Mouse (Mus musculus): ENCODE data around the gene Gm37240. TPM values are rescaled to one million over a fixed set of nuclear protein-coding genes. Genes with fewer than 3 reads are reported as not detected.

The Gm37240 gene
- polyA plus RNA-seq, 1 experiment from 2014 or later: 0.67 TPM

DNA sequence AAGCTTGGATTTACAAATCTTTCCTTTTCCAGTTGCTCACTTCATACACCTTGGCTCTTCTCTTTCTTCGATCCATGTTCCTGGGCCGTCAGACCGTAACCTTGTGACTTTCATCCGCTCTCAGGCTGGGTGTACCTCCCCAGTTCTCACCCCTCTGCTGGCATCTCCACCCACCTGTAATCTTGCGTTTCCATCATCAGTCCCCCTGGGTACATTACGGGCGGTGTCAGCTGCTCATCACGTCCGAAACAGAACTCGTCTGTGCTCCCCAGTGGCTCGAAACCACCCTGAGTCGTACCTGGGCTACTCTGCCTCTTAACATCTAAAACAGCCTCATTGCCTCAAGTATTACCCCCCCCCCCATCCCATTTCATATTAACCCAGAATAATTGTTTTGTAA lies 1215.2 kb downstream of the Gm37240 start:
- Histone ChIP-seq H3K4me2 (no peak overlapping the region), H3K36me3 (ENCODE audit: control insufficient read depth, insufficient read depth, low read length) (no peaks in the 10 kb centered on the region), H3K27ac (ENCODE audit: low read depth, low read length) (no peak overlapping the region), H3K4me3 (ENCODE audit: low read depth, low read length) (no peak overlapping the region), H3K9ac (ENCODE audit: low read length) (no peak overlapping the region), H3K9me3 (ENCODE audit: control insufficient read depth, low read length) (no peaks in the 10 kb centered on the region), H3K4me1 (ENCODE audit: control insufficient read depth, insufficient read depth, low read length) (no peaks in the 10 kb centered on the region), H3K27me3 (ENCODE audit: control insufficient read depth, insufficient read depth, low read length) (peaks cover 10% of the 10 kb centered on the region)
- WGBS: 93% methylated on average over 12 of the region's 12 CpGs
- ATAC-seq (ENCODE audit: low FRiP score) (no peak), DNase-seq (ENCODE audit: low spot score, missing footprints) (no peak)

DNA sequence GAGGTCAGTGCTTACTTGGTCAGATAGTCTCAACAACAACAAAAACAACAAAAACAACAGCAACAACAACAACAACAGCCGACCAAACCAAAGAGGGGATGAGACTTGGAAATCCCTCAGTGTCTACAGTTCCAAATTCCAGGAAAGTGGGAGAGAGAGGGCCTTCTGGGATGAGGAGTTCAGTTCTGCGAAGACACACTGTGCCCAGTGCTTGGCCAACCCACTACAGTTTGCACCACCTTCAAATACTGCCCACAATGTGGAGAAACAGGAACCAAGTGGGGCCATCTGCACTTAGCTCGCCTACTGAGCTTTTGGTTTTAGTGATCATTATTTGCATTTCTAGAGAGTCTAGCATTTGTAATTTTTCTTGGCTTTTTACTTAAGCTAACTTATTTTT lies 1218.4 kb downstream of the Gm37240 start:
- H3K4me1 ChIP-seq (ENCODE audit: control insufficient read depth, insufficient read depth, low read length): peaks cover 11% of the 10 kb centered on the region
- no peaks in the 10 kb centered on the region for H3K36me3 ChIP-seq (ENCODE audit: control insufficient read depth, insufficient read depth, low read length)
- H3K9me3 ChIP-seq (ENCODE audit: control insufficient read depth, low read length): no peaks in the 10 kb centered on the region
- peaks cover 31% of the 10 kb centered on the region for H3K27me3 ChIP-seq (ENCODE audit: control insufficient read depth, insufficient read depth, low read length)
- 90% methylated on average over 3 of the region's 3 CpGs for WGBS
- DNase-seq (ENCODE audit: low spot score, missing footprints): no peak
- no peak overlapping the region for H3K27ac ChIP-seq (ENCODE audit: low read depth, low read length)
- no peak overlapping the region for H3K9ac ChIP-seq (ENCODE audit: low read length)
- no peak for ATAC-seq (ENCODE audit: low FRiP score)
- H3K4me2 ChIP-seq: no peak overlapping the region
- H3K4me3 ChIP-seq (ENCODE audit: low read depth, low read length): no peak overlapping the region

DNA sequence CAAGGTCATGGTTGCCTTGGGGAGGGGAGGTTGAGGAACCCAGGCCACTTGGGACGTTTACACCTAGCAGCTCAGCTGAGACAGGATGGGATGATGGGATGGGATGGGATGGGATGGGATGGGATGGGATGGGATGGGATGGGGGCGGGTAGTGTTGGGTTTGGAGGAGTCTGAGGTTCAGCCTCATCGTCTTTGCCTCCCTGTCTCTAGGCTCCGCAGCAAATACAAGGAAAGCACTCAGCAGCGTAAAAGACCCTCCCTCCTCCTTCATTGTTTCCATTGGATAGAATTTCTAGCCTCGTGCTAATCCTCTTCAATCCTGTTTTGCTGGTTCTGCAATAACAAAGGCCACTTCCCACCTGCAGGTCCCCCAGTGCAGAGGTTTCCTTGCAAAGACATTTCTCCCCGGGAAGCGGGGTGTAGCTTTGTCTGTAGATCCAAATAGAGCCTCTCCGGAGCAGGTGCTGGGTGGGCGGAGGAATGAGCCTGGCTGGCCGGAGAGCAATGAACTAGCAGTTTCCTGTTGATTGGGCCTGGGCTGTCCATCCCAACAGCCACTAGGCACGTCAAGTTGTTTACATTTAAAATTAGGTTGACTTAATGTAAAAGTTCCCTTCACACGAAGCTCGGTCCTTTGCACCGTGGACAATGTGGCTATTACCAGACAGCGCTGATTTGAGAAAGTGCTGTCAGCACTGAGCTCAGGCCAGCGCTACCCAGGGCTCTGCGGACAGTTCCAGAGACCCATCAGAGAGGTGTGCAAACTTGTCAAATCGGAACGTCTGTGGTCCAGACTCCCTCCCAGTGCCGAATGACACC lies 1221.9 kb downstream of the Gm37240 start:
- WGBS: under 1% methylated on average over 21 of the region's 21 CpGs
- Histone ChIP-seq H3K4me1 (ENCODE audit: control insufficient read depth, insufficient read depth, low read length) (peaks cover 11% of the 10 kb centered on the region), H3K9ac (ENCODE audit: low read length) (peak overlapping the region; percentile 42; the same call in 1 of the 2 replicates), H3K4me2 (peak overlapping the region; percentile 44), H3K27me3 (ENCODE audit: control insufficient read depth, insufficient read depth, low read length) (peaks cover 33% of the 10 kb centered on the region), H3K27ac (ENCODE audit: low read depth, low read length) (no peak overlapping the region), H3K36me3 (ENCODE audit: control insufficient read depth, insufficient read depth, low read length) (no peaks in the 10 kb centered on the region), H3K9me3 (ENCODE audit: control insufficient read depth, low read length) (no peaks in the 10 kb centered on the region), H3K4me3 (ENCODE audit: low read depth, low read length) (peak overlapping the region; percentile 19)
- ATAC-seq (ENCODE audit: low FRiP score): peak; percentile 85
- peak; percentile 96 for DNase-seq (ENCODE audit: low spot score, missing footprints)

DNA sequence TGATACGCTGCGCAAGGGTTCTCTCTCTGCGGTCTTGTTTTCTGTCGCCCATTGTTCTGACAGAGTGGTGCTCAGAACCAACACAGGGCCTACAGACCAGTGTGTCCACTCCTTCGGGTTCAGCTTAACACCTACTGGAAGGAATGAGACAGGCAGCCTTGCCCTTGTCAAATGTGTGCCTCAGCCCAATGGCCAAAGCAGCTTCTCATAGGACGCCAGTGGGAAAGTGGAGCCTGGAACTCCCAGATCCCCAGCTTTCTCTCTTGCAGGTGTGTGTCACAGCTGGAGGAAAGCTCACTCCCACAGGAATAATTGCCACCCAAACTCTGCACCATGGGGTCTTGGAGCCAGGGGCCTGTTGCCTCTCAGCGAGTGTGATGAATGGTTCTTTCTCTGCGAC lies 1222.6 kb downstream of the Gm37240 start:
- Histone ChIP-seq H3K27me3 (ENCODE audit: control insufficient read depth, insufficient read depth, low read length) (peaks cover 33% of the 10 kb centered on the region), H3K27ac (ENCODE audit: low read depth, low read length) (no peak overlapping the region), H3K9me3 (ENCODE audit: control insufficient read depth, low read length) (no peaks in the 10 kb centered on the region), H3K9ac (ENCODE audit: low read length) (no peak overlapping the region), H3K4me2 (no peak overlapping the region), H3K4me3 (ENCODE audit: low read depth, low read length) (no peak overlapping the region), H3K36me3 (ENCODE audit: control insufficient read depth, insufficient read depth, low read length) (no peaks in the 10 kb centered on the region), H3K4me1 (ENCODE audit: control insufficient read depth, insufficient read depth, low read length) (peaks cover 11% of the 10 kb centered on the region)
- WGBS: 61% methylated on average over 8 of the region's 8 CpGs
- DNase-seq (ENCODE audit: low spot score, missing footprints): peak; percentile 85
- no peak for ATAC-seq (ENCODE audit: low FRiP score)

DNA sequence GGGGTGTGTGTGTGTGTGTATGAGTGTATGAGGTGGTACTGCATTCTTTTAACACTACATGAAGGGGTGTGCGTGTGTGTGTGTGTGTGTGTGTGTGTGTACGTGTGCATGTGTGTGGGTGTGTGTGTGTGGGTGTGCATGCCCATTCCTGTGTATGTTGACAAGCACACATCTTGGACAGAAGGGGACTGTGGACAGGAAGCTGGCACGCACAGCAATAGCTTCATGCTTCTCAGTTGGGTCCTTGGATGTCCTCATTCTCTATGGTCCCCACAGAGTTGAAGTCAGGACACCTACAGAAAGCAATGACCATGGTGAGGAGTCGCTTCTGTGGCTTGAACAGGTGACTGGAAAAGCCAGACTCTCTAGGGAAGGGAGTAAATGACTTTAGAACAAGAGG lies 1223.5 kb downstream of the Gm37240 start:
- Histone ChIP-seq H3K27ac (ENCODE audit: low read depth, low read length) (no peak overlapping the region), H3K4me2 (no peak overlapping the region), H3K4me1 (ENCODE audit: control insufficient read depth, insufficient read depth, low read length) (peaks cover 11% of the 10 kb centered on the region), H3K36me3 (ENCODE audit: control insufficient read depth, insufficient read depth, low read length) (no peaks in the 10 kb centered on the region), H3K9me3 (ENCODE audit: control insufficient read depth, low read length) (no peaks in the 10 kb centered on the region), H3K9ac (ENCODE audit: low read length) (no peak overlapping the region), H3K4me3 (ENCODE audit: low read depth, low read length) (no peak overlapping the region), H3K27me3 (ENCODE audit: control insufficient read depth, insufficient read depth, low read length) (peaks cover 33% of the 10 kb centered on the region)
- WGBS: 85% methylated on average over 4 of the region's 4 CpGs
- DNase-seq (ENCODE audit: low spot score, missing footprints) (no peak), ATAC-seq (ENCODE audit: low FRiP score) (no peak)

DNA sequence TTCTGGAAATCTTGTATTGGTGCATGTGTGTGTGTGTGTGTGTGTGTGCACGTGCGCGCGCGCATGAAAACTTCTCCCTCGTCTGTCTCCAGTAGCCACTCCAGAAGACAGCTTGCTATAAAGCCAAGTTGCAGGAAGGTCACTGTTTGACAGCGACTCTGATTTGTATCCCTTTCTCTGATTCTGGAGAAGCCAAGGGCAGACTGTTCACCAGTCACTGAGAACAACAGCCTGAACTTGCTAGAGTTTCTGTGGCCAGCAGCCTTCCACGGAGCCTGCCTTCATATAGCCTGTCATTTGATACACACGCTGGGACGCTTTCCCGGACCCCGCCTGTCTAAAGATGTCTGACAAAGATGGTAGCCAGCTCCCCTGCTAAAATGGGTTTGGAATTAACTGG lies 1224.2 kb downstream of the Gm37240 start:
- 91% methylated on average over 12 of the region's 12 CpGs for WGBS
- no peak for ATAC-seq (ENCODE audit: low FRiP score)
- no peak overlapping the region for H3K9ac ChIP-seq (ENCODE audit: low read length)
- no peaks in the 10 kb centered on the region for H3K36me3 ChIP-seq (ENCODE audit: control insufficient read depth, insufficient read depth, low read length)
- H3K4me1 ChIP-seq (ENCODE audit: control insufficient read depth, insufficient read depth, low read length): peaks cover 11% of the 10 kb centered on the region
- H3K4me3 ChIP-seq (ENCODE audit: low read depth, low read length): no peak overlapping the region
- H3K9me3 ChIP-seq (ENCODE audit: control insufficient read depth, low read length): no peaks in the 10 kb centered on the region
- peaks cover 32% of the 10 kb centered on the region for H3K27me3 ChIP-seq (ENCODE audit: control insufficient read depth, insufficient read depth, low read length)
- H3K4me2 ChIP-seq: no peak overlapping the region
- H3K27ac ChIP-seq (ENCODE audit: low read depth, low read length): no peak overlapping the region
- no peak for DNase-seq (ENCODE audit: low spot score, missing footprints)

DNA sequence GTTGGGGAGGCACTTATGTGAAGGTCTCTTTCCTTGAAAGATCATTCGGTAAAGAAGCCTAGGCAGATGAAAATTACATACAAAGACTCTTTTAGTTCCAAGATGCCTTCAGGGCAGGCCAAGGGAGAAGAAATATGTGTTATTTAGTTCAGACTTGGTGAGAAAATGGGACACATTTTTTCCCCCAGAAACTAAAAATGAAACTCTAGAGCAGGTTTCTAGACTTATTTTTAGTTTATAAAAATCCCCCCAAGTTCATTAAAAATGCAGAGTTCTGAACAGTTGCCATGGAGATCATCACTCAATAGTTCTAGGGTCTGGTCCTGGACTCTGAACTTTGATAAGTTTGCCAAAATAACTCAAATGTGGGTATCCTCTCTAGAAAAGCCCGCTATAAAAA lies 1226.9 kb downstream of the Gm37240 start:
- Histone ChIP-seq H3K27ac (ENCODE audit: low read depth, low read length) (no peak overlapping the region), H3K9me3 (ENCODE audit: control insufficient read depth, low read length) (no peaks in the 10 kb centered on the region), H3K36me3 (ENCODE audit: control insufficient read depth, insufficient read depth, low read length) (no peaks in the 10 kb centered on the region), H3K9ac (ENCODE audit: low read length) (no peak overlapping the region), H3K4me3 (ENCODE audit: low read depth, low read length) (no peak overlapping the region), H3K4me1 (ENCODE audit: control insufficient read depth, insufficient read depth, low read length) (peaks cover 3% of the 10 kb centered on the region), H3K27me3 (ENCODE audit: control insufficient read depth, insufficient read depth, low read length) (peaks cover 11% of the 10 kb centered on the region), H3K4me2 (no peak overlapping the region)
- ATAC-seq (ENCODE audit: low FRiP score): no peak
- DNase-seq (ENCODE audit: low spot score, missing footprints): no peak
- 90% methylated on average over 2 of the region's 2 CpGs for WGBS

DNA sequence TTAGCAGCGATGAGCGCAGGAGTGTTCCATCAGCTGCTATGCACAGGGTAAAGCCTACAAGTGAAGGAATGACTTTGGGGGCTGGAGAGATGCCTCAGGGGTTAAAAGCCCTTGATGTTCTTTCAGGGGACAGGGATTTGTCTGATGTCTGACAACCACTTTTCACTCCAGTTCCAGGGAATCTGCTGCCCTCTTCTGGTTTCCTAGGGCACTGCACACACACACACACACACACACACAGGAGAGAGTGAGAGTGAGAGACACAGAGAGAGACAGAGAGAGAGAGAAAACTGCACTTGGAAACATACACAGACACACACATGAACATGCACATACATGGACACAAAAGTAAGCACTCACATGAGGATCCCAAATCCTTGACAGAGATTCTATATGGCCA lies 1228.4 kb downstream of the Gm37240 start:
- WGBS: 97% methylated on average over 2 of the region's 2 CpGs

DNA sequence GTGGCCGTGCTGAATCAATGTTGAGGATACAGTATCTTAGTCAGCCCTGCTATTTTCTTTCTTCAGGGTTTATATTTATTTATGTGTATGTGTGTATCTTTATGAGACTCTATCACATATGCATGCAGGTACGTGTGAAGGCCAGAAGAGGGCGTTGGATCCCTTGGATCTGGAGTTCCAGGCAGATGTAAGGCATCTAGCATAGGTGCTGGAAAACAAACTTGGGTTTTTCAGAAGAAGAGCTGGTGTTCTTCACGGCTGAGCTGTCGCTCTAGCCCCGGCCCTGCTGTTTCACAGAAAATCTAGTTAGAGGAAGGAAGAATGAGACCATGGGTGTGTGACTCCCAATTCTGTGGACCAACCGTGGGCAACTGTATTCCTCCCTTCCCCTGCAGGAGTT lies 1229.3 kb downstream of the Gm37240 start:
- DNase-seq (ENCODE audit: low spot score, missing footprints) (no peak), ATAC-seq (ENCODE audit: low FRiP score) (no peak)
- peaks cover 7% of the 10 kb centered on the region for H3K4me1 ChIP-seq (ENCODE audit: control insufficient read depth, insufficient read depth, low read length)
- H3K9me3 ChIP-seq (ENCODE audit: control insufficient read depth, low read length): no peaks in the 10 kb centered on the region
- 85% methylated on average over 7 of the region's 7 CpGs for WGBS
- H3K36me3 ChIP-seq (ENCODE audit: control insufficient read depth, insufficient read depth, low read length): no peaks in the 10 kb centered on the region
- no peak overlapping the region for H3K4me3 ChIP-seq (ENCODE audit: low read depth, low read length)
- no peak overlapping the region for H3K9ac ChIP-seq (ENCODE audit: low read length)
- H3K27me3 ChIP-seq (ENCODE audit: control insufficient read depth, insufficient read depth, low read length): no peaks in the 10 kb centered on the region; the same call in 1 of the 2 replicates
- no peak overlapping the region for H3K4me2 ChIP-seq
- no peak overlapping the region for H3K27ac ChIP-seq (ENCODE audit: low read depth, low read length)

More for the DNA sequence above, 1228.4 kb downstream of the Gm37240 start:
- Histone ChIP-seq H3K9ac (ENCODE audit: low read length) (no peak overlapping the region), H3K27me3 (ENCODE audit: control insufficient read depth, insufficient read depth, low read length) (peaks cover 1% of the 10 kb centered on the region; the same call in 1 of the 2 replicates), H3K27ac (ENCODE audit: low read depth, low read length) (no peak overlapping the region), H3K36me3 (ENCODE audit: control insufficient read depth, insufficient read depth, low read length) (no peaks in the 10 kb centered on the region), H3K9me3 (ENCODE audit: control insufficient read depth, low read length) (no peaks in the 10 kb centered on the region), H3K4me3 (ENCODE audit: low read depth, low read length) (no peak overlapping the region), H3K4me1 (ENCODE audit: control insufficient read depth, insufficient read depth, low read length) (peaks cover 7% of the 10 kb centered on the region), H3K4me2 (no peak overlapping the region)
- ATAC-seq (ENCODE audit: low FRiP score) (no peak), DNase-seq (ENCODE audit: low spot score, missing footprints) (no peak)

Data from midbrain, embryonic 11.5 days (tissue).